Mouse (Mus musculus) heart, embryonic 12.5 days (tissue): ENCODE data around the gene Polr2b. TPM values are rescaled to one million over a fixed set of nuclear protein-coding genes. Genes with fewer than 3 reads are reported as not detected.
A peak's percentile ranks its signal among the peaks of the same experiment; 100 is the strongest.

Source experiments
- ATAC-seq: fragments of 200-750 bp; cut with Nextera tagmentation; 2 replicates; pipeline ENCODE4 v1.8.0; 2017; ENCODE audit warnings: moderate TSS enrichment, moderate library complexity; ENCODE audit not compliant: insufficient number of reproducible peaks, low FRiP score
- H3K27ac ChIP-seq: fragments of 300-500 bp; sonication (generic); 2 replicates; pipeline ENCODE4 v1.5.1; 2016; ENCODE audit warnings: mild to moderate bottlenecking, moderate library complexity; ENCODE audit not compliant: poor library complexity, severe bottlenecking
- H3K27me3 ChIP-seq: fragments of 300-500 bp; sonication (generic); replicated peaks from 2 replicates; pipeline ENCODE4 v1.6.1; 2016; ENCODE audit warnings: mild to moderate bottlenecking, moderate library complexity
- H3K36me3 ChIP-seq: fragments of 300-500 bp; sonication (generic); 2 replicates; pipeline ENCODE4 v1.6.1; 2016; ENCODE audit warnings: mild to moderate bottlenecking, moderate library complexity
- H3K4me1 ChIP-seq: fragments of 300-500 bp; sonication (generic); replicated peaks from 2 replicates; pipeline ENCODE4 v1.6.1; 2016; ENCODE audit warnings: mild to moderate bottlenecking
- H3K4me2 ChIP-seq: fragments of 300-500 bp; sonication (generic); 2 replicates; pipeline ENCODE4 v1.6.1; 2016; ENCODE audit warnings: mild to moderate bottlenecking, moderate library complexity
- H3K4me3 ChIP-seq: fragments of 300-500 bp; sonication (generic); 2 replicates; pipeline ENCODE4 v1.5.1; 2016; ENCODE audit warnings: mild to moderate bottlenecking
- H3K9ac ChIP-seq: fragments of 300-500 bp; sonication (generic); 2 replicates; pipeline ENCODE4 v1.6.1; 2016; ENCODE audit warnings: mild to moderate bottlenecking, moderate library complexity
- H3K9me3 ChIP-seq: fragments of 300-500 bp; sonication (generic); replicated peaks from 2 replicates; pipeline ENCODE4 v1.6.1; 2016; ENCODE audit warnings: mild to moderate bottlenecking, moderate library complexity
- whole genome bisulfite sequencing: fragments of 180-500 bp; shearing (Covaris S2); methylation state at CpG from one replicate; pipeline ENCODE4 v1.1.7; 2016; 5-methylcytosine and 5-hydroxymethylcytosine counted together
- polyA plus RNA-seq: library from polyadenylated mRNA; unstranded; fragments of >200 nt; fragmentation: Nextera tagmentation; extraction: Ambion mirVana; gene quantifications from 2 replicates; pipeline ENCODE4 v1.2.1, GENCODE M21; 2016

Polr2b gene
- polyA plus RNA-seq, 1 experiment from 2014 or later = 46.1 TPM

- no peak for ATAC-seq
- no peak overlapping the region for H3K9ac ChIP-seq
- no peak overlapping the region for H3K4me3 ChIP-seq
- no peaks in the 10 kb centered on the region for H3K27me3 ChIP-seq
- peaks cover 15% of the 10 kb centered on the region for H3K4me1 ChIP-seq
- H3K36me3 ChIP-seq = peaks cover 93% of the 10 kb centered on the region
- H3K27ac ChIP-seq = no peak overlapping the region
- no peak overlapping the region for H3K4me2 ChIP-seq
- no peaks in the 10 kb centered on the region for H3K9me3 ChIP-seq
- WGBS = 75% methylated on average over 7 of the region's 7 CpGs
These were observed 36.8 kb upstream of the Polr2b start for GRCm38 (mm10) chr5:77273151-77273550.

- Histone ChIP-seq H3K36me3 (peaks cover 93% of the 10 kb centered on the region), H3K27me3 (no peaks in the 10 kb centered on the region)
These were observed 34.0 kb upstream of the Polr2b start for GRCm38 (mm10) chr5:77275950-77276349.

GRCm38 (mm10) chr5:77277204-77277603 is 32.7 kb upstream of the Polr2b start:
- ATAC-seq = no peak
- WGBS = 93% methylated on average over 6 of the region's 6 CpGs
- Histone ChIP-seq H3K4me2 (no peak overlapping the region), H3K27me3 (no peaks in the 10 kb centered on the region), H3K27ac (no peak overlapping the region), H3K4me1 (peaks cover 8% of the 10 kb centered on the region; the same call in 1 of the 2 replicates), H3K36me3 (peaks cover 93% of the 10 kb centered on the region), H3K9me3 (no peaks in the 10 kb centered on the region), H3K9ac (no peak overlapping the region), H3K4me3 (no peak overlapping the region)

More at GRCm38 (mm10) chr5:77275950-77276349, 34.0 kb upstream of the Polr2b start:
- WGBS = 90% methylated on average over 5 of the region's 5 CpGs
- Histone ChIP-seq H3K27ac (no peak overlapping the region), H3K4me1 (peaks cover 9% of the 10 kb centered on the region; the same call in 1 of the 2 replicates), H3K4me2 (no peak overlapping the region), H3K9ac (no peak overlapping the region), H3K9me3 (no peaks in the 10 kb centered on the region), H3K4me3 (no peak overlapping the region)
- no peak for ATAC-seq

- peaks cover 12% of the 10 kb centered on the region for H3K4me1 ChIP-seq
- H3K36me3 ChIP-seq = peaks cover 75% of the 10 kb centered on the region
- H3K9ac ChIP-seq = no peak overlapping the region
- no peaks in the 10 kb centered on the region for H3K27me3 ChIP-seq
- H3K4me2 ChIP-seq = no peak overlapping the region
- H3K9me3 ChIP-seq = no peaks in the 10 kb centered on the region
- H3K4me3 ChIP-seq = no peak overlapping the region
- WGBS = 79% methylated on average over 20 of the region's 20 CpGs
- no peak overlapping the region for H3K27ac ChIP-seq
- ATAC-seq = peak; percentile 52; the same call in 1 of the 2 replicates
These were observed 28.3 kb upstream of the Polr2b start for GRCm38 (mm10) chr5:77281518-77282174.

GRCm38 (mm10) chr5:77282242-77282641 is 27.7 kb upstream of the Polr2b start:
- H3K4me2 ChIP-seq = no peak overlapping the region
- H3K27ac ChIP-seq = no peak overlapping the region
- peaks cover 18% of the 10 kb centered on the region for H3K4me1 ChIP-seq
- no peak overlapping the region for H3K9ac ChIP-seq
- no peak for ATAC-seq
- no peaks in the 10 kb centered on the region for H3K27me3 ChIP-seq
- WGBS = 88% methylated on average over 9 of the region's 9 CpGs
- peaks cover 76% of the 10 kb centered on the region for H3K36me3 ChIP-seq
- no peaks in the 10 kb centered on the region for H3K9me3 ChIP-seq
- H3K4me3 ChIP-seq = no peak overlapping the region

- no peak overlapping the region for H3K4me3 ChIP-seq
- H3K4me1 ChIP-seq = peaks cover 22% of the 10 kb centered on the region
- no peaks in the 10 kb centered on the region for H3K9me3 ChIP-seq
- H3K27ac ChIP-seq = no peak overlapping the region
- H3K4me2 ChIP-seq = no peak overlapping the region
- 82% methylated on average over 7 of the region's 7 CpGs for WGBS
- H3K27me3 ChIP-seq = no peaks in the 10 kb centered on the region
- ATAC-seq = no peak
- H3K9ac ChIP-seq = no peak overlapping the region
- peaks cover 80% of the 10 kb centered on the region for H3K36me3 ChIP-seq
These were observed 24.3 kb upstream of the Polr2b start for GRCm38 (mm10) chr5:77285685-77286084.

- ATAC-seq = no peak
- no peaks in the 10 kb centered on the region for H3K27me3 ChIP-seq
- no peak overlapping the region for H3K27ac ChIP-seq
- peaks cover 76% of the 10 kb centered on the region for H3K36me3 ChIP-seq
- H3K9ac ChIP-seq = no peak overlapping the region
- peaks cover 22% of the 10 kb centered on the region for H3K4me1 ChIP-seq
- no peak overlapping the region for H3K4me2 ChIP-seq
- no peak overlapping the region for H3K4me3 ChIP-seq
- WGBS = 45% methylated on average over 5 of the region's 5 CpGs
- no peaks in the 10 kb centered on the region for H3K9me3 ChIP-seq
These were observed 23.0 kb upstream of the Polr2b start for GRCm38 (mm10) chr5:77286904-77287303.

- ATAC-seq = no peak
- H3K4me3 ChIP-seq = no peak overlapping the region
- H3K27me3 ChIP-seq = no peaks in the 10 kb centered on the region
- H3K36me3 ChIP-seq = peaks cover 73% of the 10 kb centered on the region
- H3K9me3 ChIP-seq = no peaks in the 10 kb centered on the region
- no peak overlapping the region for H3K27ac ChIP-seq
- WGBS = 72% methylated on average over 6 of the region's 6 CpGs
- H3K4me1 ChIP-seq = peaks cover 22% of the 10 kb centered on the region
- H3K4me2 ChIP-seq = no peak overlapping the region
- H3K9ac ChIP-seq = no peak overlapping the region
These were observed 22.0 kb upstream of the Polr2b start for GRCm38 (mm10) chr5:77287901-77288300.

GRCm38 (mm10) chr5:77289686-77290085 is 20.3 kb upstream of the Polr2b start:
- Histone ChIP-seq H3K9ac (no peak overlapping the region), H3K36me3 (peaks cover 79% of the 10 kb centered on the region), H3K27me3 (no peaks in the 10 kb centered on the region), H3K4me1 (peaks cover 22% of the 10 kb centered on the region), H3K4me2 (no peak overlapping the region), H3K27ac (no peak overlapping the region), H3K4me3 (no peak overlapping the region), H3K9me3 (no peaks in the 10 kb centered on the region)
- ATAC-seq = no peak
- 64% methylated on average over 8 of the region's 8 CpGs for WGBS

GRCm38 (mm10) chr5:77290606-77291005 is 19.3 kb upstream of the Polr2b start:
- no peak overlapping the region for H3K27ac ChIP-seq
- no peak for ATAC-seq

GRCm38 (mm10) chr5:77292803-77293522 is 17.0 kb upstream of the Polr2b start:
- H3K36me3 ChIP-seq = peaks cover 88% of the 10 kb centered on the region
- WGBS = 88% methylated on average over 7 of the region's 7 CpGs
- H3K4me1 ChIP-seq = peaks cover 10% of the 10 kb centered on the region

More at GRCm38 (mm10) chr5:77290606-77291005, 19.3 kb upstream of the Polr2b start:
- H3K4me2 ChIP-seq = no peak overlapping the region
- H3K9me3 ChIP-seq = no peaks in the 10 kb centered on the region
- no peak overlapping the region for H3K4me3 ChIP-seq
- no peaks in the 10 kb centered on the region for H3K27me3 ChIP-seq
- 85% methylated on average over 2 of the region's 2 CpGs for WGBS
- H3K9ac ChIP-seq = no peak overlapping the region
- H3K4me1 ChIP-seq = peaks cover 22% of the 10 kb centered on the region
- peaks cover 86% of the 10 kb centered on the region for H3K36me3 ChIP-seq

More at GRCm38 (mm10) chr5:77292803-77293522, 17.0 kb upstream of the Polr2b start:
- Histone ChIP-seq H3K4me3 (no peak overlapping the region), H3K4me2 (no peak overlapping the region), H3K9me3 (no peaks in the 10 kb centered on the region), H3K9ac (no peak overlapping the region), H3K27ac (no peak overlapping the region), H3K27me3 (no peaks in the 10 kb centered on the region)
- ATAC-seq = no peak
